Mouse (Mus musculus) thymus, postnatal 36 days (tissue): ENCODE data around the gene Slc9b1.

Experiments used
- DNase-seq, 2 experiments: peaks; one replicate each; pipeline ENCODE4 v3.0.0; 2022; ENCODE audit warnings: mixed read lengths in 2 of 2

Gene Slc9b1

DNA sequence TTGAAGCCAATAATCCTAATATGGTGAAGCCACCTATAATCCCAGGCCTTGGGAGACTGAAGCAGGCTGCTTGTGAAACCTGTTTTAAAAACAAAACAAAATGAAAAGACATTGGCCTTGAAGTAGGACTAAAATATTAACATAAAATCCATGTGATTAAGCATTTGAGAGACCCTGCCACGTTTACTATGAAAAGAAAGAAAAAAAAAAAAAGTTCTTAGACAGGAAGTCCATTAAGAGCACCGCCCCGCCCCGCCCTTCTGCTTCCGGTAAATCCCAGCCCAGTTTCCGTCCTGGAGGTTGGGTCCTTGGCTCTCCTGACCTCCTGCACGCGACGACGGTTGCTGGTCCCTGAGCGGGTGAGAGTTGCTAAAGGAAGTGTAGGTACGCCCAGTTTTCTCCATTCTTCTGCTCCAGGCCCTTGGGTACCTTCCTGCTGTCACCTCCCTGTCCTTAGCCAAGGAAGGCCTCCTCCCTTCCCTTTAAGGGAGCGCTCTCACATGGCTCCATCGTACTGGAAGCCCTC is at the start of gene Slc9b1:
Gene Slc9b1, plus strand, starts transcription at position 291 of the 526 bp plus-strand sequence.
- no peak for DNase-seq

DNA sequence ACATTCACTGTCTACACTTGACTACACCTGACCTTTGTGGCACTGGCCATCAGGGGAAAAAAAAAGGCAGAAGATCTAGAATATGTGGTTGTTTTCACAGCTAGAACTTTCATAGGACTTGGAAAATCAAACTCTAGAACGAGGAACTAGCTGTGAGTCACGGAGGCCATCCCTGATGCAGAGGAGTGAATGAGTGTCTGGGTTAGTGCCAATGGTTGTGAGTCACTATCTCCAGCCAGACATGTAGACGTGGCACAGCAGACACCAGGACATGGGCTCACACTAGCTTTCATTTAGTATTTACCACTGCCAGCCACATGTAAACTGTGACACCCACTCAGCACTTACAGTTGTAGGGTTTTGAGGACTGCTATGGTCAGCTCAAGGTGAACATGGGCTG is 49.3 kb upstream of the Slc9b1 start:
- DNase-seq = no peak

DNA sequence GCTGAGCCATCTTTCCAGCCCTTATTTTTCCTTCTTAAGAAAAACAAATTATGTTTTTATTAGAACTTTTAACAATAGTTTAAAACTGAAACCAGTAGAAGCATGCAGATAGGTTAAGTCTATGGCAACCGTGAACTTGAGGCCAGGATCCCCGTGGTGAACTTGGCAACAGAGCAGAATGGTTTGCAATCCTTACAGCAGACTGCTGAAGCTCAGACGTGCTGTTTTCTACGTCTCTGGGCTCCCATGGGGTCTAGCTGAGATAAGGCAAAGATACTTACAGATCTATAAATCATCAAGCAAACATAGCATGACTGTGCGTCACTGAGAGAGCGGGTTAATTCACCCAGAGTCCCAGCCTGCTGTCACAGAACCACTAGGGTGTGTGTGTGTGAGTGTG is 47.7 kb upstream of the Slc9b1 start:
- no peak for DNase-seq

DNA sequence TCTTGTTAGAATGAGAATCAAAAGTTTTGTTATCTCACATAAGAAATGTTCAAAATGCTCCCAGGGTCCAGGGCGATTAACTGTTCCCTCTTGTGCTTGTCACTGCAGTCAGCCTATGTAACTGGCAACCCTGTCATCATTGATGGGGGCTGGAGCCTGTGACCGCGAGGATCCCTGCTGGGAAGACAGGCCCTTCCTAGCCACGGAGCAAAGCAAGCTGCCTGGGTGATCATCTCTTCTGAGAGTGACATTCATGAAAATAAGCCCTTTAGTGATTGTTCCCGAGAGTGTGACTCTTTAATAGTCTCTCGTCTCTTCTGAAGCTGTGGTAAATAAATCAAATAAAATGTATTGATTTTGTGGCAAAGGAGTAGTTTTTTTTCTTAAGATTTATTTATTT is 43.8 kb upstream of the Slc9b1 start:
- no peak for DNase-seq

DNA sequence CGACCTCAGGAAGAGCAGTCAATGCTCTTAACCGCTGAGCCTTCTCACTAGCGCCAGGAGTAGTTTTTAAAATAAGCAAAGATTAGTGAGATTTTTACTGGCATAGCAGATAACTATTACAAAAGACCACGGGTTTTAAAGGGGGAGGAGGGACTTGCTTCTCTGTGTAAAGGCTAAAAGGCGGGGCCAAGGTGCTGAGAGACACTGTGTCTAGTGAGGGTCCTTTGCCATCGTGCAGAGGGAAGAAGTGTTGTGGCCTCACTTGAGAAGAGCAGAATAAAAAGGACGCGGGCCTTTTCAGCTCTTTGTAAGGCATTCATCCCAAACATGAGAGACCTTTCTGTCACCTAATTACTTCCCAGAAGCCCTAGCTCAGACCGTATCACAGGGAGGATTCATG is 43.3 kb upstream of the Slc9b1 start:
- no peak for DNase-seq

DNA sequence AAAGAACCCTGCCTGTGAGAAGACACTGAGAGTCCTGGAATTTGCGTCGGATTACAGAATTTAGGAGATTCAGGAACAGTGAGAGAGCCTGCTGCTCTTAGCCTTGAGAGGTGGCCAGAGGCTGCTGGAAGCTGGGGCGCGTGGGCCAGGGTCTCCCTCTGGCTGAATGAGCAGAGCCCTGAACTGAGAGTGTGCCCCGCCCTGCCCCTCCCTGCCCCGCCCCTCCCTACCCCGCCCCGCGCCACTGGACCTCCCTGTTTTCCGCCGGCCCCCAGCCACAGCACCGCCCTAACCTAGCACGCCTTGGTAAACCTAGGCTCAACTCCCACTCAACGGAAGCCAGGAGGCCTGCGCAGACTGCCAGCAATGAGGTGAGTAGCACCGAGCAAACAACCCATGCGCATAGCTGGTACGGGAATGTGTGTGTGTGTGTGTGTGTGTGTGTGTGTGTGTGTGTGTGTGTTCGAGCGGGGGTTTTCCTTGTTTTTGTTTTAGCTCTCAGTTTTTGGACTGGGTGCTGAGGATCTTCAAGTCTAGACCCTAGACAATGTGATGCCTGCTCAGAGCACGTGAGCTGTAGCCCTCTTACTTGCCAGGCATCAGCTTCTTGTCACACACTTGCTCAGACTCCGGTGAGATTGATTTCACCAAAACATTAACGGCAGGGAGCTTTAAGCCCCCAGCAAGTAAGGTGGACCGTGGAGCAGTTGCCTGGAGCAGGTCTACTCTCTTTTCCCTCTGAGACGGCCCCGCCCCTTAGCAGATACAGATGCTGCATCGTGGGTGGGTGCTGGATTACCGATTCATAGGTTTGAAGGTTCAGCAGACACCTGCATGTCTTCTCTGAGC is 40.2 kb upstream of the Slc9b1 start, which contains the start of gene Slc9b2:
Gene Slc9b2, plus strand, starts transcription at position 290 of the 849 bp plus-strand sequence.
- peak; percentile 45 to 67 for DNase-seq

DNA sequence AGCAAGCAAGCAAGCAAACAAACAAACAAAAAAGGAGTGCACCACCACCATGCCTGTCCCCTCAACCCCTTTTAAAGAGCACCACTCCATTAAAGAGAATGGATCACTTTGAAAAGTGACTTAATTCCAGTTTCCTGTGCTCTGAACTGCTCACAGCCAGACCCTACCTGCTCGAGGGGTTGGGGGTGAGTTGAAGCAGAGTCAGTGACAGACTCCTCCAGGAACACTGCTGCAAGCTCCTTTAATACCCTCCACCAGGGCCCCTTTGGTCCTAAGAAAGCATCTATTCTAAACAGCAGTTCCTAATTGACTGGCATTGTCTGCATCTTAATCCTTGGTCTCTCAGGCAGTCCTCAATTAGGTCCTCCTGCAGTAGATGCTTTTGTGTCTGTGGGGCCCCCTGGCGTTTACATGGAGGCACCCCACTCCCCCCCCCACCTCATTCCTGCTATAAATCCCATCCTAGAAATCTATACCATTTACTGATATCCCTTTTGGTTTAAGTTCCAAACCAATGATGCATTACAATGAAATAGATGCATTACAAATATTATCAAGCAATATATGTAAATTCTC is 34.8 kb upstream of the Slc9b1 start:
- DNase-seq = no peak

DNA sequence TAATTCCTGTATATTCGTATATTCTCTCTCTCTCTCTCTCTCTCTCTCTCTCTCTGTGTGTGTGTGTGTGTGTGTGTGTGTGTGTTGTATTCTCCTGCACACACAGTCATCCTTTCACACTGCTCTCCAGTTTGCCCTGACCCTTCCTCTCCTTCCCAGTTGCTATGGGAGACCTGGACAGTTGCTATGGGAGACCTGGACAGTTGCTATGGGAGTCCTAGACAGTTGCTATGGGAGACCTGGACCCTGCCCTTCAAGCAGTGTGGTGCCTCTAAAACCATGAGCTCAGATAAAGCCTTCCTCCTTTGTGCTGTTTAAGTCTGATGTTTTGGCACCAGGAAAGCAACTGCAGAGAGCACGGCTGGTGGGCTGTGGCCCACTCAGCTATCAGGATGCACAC is 34.1 kb upstream of the Slc9b1 start:
- no peak for DNase-seq

DNA sequence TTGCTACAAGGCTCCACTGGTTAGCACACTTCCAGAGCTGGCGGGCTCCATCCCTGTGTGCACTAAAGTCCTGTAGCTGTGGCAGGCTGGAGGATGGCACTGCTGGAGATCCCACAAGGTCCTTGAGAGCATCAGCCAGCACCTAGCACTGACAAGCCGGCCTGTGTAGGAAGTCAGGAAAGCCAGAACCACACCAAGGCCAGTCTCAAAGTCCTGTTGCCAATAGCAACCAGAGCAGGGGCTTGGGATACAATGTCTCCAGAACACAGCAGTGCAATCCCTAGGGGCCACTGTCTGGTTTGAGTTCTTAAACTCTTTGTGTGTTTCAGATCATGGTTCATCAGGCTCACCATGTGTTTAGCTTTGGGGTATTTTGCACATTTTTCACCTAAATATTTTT is 33.0 kb upstream of the Slc9b1 start:
- DNase-seq = no peak

DNA sequence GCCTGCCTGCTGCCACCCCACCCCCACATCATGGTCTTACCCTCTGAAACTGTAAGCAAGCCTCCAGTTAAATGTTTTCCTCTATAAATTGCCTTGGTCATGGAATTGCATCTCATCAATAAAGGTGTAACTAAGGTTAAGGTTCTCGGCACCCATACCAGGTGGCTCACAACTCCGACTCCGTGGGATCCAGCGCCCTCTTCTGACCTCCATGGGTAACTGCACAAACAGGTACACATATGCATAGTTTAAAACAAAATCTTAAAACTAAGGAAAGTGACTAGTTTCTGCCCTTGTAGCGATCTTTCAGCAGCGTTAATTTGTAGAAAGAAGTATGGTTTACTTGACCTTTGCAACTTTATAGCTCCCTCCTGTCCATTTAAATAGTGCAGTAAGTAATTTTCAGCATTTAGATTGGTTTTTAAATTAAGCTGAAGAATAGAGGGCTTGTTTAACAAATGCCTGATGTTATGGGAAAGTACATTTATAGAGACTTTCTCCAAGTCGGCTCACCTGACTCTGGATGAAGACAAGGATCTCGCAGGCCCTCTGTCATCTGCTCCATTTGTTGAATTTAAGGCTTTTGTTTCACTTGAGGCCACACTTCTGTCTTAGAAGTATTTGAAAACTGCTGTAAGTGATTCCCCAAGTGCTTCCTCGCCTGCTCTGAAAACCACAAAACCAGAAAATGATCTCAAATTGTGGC is 32.0 kb upstream of the Slc9b1 start:
- no peak for DNase-seq

DNA sequence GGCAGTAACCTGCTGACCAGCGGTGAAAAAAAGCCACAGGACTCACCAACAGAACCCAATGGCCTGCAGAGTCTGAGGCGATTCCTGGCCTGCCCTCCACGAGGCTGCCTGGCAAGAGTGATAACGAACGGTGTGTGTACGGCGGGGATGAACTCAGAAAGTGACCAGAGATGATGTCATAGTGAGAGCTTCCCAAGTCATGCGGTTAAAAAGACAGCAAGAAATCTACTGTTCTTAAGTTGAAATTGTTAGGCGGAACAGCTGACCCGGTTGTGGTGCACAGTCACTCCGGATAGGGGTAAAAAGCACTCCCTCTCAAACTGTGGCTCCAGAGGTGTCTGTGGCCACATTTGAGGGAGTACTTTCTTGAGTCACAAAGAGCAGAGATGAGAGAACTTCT is 29.5 kb upstream of the Slc9b1 start:
- DNase-seq = no peak

DNA sequence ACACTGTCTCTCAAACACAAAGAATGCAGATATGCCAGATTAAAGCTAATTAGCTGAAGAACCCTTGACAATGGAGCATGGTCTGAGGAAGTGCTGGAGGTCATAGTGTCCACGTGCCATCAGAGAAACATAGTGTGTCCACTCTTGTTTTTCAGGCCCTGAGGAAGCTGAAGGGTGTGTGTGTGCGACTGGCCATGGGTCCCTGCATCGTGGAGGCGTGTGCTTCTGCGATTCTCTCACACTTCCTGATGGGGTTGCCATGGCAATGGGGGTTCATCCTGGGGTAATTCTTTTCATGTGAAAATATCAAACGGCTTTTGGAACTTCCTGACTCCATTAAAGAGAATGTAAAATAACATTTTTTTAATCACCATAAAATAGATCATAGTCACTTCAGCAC is 23.5 kb upstream of the Slc9b1 start:
- no peak for DNase-seq

DNA sequence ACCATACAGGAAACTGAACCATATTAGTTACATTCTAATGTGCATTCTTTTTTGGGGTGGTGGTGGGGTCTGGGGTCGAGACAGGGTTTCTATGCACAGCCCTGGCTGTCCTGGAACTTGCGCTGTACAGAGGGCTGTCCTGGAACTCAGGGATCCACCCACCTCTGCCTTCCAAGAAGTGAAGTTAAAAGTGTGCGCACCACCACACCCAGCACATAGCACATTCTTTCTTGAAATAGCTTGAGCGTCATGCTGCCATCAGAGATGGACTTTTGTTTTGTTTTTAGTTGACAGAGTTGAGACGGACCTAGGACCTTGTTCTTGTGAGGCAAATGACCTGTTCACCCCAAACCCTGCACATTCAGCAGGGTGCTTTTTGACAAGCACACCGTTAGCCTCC is 20.7 kb upstream of the Slc9b1 start:
- no peak for DNase-seq

DNA sequence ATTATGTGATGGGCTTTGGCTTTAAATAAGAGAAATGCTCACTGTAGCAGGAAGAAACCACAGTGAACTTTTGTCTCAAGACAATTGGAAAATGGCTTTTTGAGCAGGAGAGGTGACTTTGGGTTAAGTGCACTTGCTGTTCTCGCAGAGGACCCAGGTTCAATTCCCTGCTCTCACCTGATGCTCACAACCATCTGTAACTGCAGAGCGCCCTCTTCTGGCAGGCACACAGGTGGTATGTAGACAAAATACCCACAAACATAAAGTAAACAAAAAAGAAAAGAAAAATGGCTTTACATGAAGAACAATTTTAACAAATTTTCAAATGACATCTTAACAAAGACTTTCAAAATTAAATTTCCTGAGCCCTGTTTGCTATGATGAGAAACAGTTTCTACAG is 20.2 kb upstream of the Slc9b1 start:
- peak; percentile 10 to 18 for DNase-seq

DNA sequence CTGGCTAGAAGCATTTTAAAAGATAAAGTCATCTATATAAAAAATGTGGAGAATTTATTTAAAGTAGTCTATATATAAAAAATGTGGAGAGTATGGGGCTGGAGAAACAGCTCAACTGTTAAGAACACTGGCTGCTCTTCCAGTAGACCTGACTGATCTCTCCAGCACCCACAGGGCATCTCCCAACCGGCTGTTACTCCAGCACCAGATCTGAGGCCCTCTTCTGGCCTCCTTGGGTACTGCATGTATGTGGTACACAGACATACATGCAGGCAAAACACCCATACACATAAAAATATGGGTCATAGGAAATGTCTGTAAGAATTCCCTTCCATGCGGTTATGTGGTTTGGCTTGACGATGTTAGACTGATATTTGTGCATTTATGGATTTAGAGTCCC is 19.3 kb upstream of the Slc9b1 start:
- DNase-seq = peak; percentile 76 to 77

DNA sequence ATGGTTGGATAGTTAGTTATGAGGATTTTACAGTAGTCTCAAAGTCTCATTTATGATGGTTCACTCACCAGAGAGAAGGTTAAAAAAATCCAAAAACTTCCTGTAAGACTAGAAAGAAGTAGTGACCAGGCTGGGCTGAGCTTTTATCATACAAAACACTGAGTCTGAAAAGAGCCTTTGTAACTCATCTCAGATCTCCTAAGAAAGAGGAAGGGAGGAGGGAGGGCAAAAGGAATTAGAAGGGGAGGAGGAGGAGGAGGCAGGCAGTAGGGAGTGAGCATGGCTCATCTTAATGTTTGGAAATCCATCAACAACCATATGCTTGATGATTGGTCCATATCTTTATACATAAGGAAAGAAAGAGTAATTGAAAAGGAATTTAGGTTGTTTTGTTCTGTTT is 15.1 kb upstream of the Slc9b1 start:
- no peak for DNase-seq

DNA sequence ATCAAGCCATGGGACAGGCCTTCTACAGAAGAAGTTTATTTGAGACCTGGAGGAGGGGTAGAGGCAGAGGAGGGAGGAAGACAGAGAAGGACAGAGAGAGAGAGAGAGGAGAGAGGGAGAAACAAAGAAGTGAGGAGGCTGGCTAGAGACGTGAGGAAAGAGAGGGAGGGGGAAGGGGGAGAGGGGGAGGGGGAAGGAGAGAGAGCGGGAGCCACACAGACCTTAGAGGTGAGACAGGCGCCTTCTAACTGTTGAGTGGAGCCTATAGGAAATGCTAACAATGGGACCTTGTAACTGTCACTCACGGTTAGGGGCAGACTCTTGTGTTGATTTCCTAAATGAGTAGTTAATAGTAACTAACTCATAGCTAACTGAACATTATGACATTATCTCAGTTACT is 14.1 kb upstream of the Slc9b1 start:
- DNase-seq = no peak

DNA sequence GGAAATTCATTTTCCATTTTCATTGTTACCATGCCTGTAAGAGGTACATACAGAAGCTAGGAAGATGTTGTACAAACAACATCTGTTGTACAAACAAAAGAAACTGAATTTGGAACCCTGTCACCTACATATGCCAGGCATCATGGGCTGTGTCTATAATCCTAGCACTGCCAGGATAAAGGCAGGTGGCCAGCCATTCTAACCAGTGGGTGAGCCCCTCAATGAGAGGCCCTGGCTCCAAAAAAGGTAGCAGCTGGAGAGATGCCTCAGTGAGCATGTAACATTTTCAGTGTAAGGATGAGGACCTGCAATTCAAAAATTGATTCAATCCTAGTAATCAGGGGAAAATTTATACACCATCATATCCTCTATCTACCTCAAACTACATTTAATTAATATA is 1.2 kb downstream of the Slc9b1 start:
- DNase-seq = no peak

DNA sequence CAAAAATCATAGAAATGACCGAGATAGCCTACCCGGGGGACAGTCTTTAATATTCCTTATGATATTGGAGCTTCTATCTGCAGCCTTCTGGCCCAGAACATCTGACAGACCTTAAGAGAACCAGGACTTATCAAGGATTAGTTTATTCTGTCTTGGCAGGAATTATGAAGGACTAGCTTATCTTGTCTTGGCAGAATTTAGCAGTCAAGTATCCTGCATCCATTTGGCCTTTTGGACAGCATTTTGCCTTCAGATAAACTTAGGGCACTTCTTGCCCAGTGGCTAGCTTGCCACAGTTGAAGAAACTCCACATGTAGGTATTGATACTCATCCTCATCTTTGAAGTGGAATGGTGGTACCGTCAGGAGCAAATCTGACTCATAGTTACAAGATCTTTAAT is 4.0 kb downstream of the Slc9b1 start:
- no peak for DNase-seq

DNA sequence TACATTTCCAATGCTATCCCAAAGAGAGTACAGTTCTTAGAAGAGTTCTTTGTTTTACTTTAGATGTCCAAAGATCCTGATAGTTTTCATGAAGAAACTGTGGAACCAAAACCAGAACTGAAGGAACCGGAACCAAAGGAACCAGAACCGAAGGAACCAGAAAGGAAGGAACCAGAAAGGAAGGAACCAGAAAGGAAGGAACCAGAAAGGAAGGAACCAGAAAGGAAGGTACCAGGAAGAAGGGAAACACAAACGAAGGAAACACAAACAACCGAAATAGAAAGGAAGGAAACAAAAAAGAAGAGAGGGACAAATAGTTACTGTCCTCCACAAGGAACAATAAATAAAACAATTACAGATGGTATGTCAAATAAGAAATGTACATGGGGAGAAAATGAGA is 9.6 kb downstream of the Slc9b1 start:
- no peak for DNase-seq

DNA sequence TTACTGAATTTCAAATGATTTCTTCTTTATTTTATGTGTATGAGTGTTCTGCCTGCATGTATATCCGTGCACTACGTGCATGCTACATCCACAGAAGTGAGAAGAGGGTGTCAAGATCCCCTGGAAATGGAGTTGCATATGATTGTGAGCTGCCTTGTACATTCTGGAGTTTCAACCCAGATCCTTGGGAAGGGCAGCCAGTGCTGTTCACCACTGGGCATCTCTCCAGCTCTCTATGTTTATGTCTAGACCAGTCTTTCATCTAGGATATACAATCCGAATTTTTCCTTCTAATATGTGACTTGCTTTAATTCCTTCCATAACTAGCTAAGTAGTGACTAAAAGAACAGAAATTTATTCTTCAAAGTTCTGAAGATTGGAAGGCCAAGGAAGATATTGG is 28.0 kb downstream of the Slc9b1 start:
- no peak for DNase-seq

DNA sequence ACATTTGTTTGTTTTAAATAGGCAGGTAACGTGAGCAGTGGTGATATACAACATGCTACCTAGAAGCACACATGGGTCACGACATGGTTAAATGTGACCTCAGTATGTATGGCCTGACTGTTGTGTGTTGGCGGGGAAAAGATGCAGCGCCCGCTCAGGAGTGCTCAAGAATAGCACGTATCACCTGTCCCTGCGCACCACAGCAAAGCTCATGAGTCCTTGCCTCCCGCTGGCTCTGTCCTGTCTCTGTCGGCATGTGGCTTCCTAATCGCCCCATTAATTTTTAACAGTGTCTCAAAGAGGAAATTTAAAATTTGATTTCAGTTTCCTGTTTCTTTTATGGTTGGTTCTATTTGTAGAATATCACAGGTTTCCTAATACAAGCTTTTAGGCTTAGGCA is 29.6 kb downstream of the Slc9b1 start:
- DNase-seq = no peak

DNA sequence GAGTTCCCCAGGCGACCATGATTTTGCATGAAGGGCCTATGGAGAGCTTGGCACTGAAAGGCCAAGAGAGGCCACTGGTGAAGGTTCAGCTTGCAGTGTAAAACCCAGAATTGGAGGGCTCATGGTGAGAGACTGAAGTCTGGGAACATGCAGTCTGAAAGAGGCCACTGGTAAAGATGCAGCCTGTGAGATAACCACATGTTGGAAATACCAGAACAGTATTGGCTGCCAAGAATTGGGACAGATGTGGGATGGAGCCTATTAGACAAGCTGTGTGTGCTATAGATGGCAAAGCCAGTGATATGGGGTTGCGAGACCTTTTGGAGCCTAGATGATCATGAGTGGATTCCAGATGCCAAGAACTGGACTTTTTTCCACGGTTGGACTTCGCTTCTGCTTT is 32.0 kb downstream of the Slc9b1 start:
- no peak for DNase-seq

DNA sequence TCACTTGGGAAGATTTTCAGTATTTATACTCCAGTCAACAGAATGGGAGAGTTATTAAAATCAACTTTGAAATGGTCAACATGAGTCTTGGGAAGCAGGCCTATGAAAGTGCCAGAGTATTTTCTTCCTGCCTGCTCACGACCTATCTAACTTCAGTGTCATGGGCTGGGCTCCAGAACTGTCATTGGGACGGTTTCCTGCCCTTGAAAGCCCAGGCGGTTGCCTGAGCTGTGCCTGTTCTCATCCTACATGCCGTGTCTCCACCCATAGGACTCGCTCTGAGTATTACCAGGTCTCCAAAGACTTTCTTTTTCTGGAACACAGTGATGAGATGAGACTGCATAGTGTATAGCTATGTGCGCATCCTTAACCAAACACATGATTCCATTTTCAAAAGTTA is 45.4 kb downstream of the Slc9b1 start:
- no peak for DNase-seq
